Mouse (Mus musculus): ENCODE data around the gene Unc13d.
"Not testable (repeated sequence)": the region's sequence is repeated elsewhere in the genome, so short reads cannot be mapped to it uniquely, and the experiment has no call there.

The Unc13d gene

GRCm38 (mm10) chr11:116077446-116078204, at the start of gene Unc13d:
TSS of gene Unc13d (minus strand) at chr11:116077961.
- no peak for DNase-seq (ENCODE audit: low spot score in 2 of 2)

GRCm38 (mm10) chr11:116126261-116126660, 48.5 kb upstream of the Unc13d start:
- DNase-seq (ENCODE audit: low spot score in 2 of 2), result no peak

GRCm38 (mm10) chr11:116121731-116122245, 44.0 kb upstream of the Unc13d start:
- DNase-seq (ENCODE audit: low spot score in 2 of 2), result not testable (repeated sequence)

- DNase-seq (ENCODE audit: low spot score in 2 of 2), result no peak
Measured at GRCm38 (mm10) chr11:116117819-116118218, 40.1 kb upstream of the Unc13d start.

GRCm38 (mm10) chr11:116117241-116117640, 39.5 kb upstream of the Unc13d start:
- DNase-seq (ENCODE audit: low spot score in 2 of 2), result no peak

GRCm38 (mm10) chr11:116111611-116112203, 33.9 kb upstream of the Unc13d start:
- no peak for DNase-seq (ENCODE audit: low spot score in 2 of 2)

- DNase-seq (ENCODE audit: low spot score in 2 of 2), result no peak
Measured at GRCm38 (mm10) chr11:116111067-116111466, 33.3 kb upstream of the Unc13d start.

GRCm38 (mm10) chr11:116110540-116110939, 32.8 kb upstream of the Unc13d start:
- no peak for DNase-seq (ENCODE audit: low spot score in 2 of 2)

GRCm38 (mm10) chr11:116110131-116110530, 32.4 kb upstream of the Unc13d start:
- DNase-seq (ENCODE audit: low spot score in 2 of 2), result no peak

GRCm38 (mm10) chr11:116109441-116110081, 31.8 kb upstream of the Unc13d start:
- DNase-seq (ENCODE audit: low spot score in 2 of 2), result no peak

- no peak for DNase-seq (ENCODE audit: low spot score in 2 of 2)
Measured at GRCm38 (mm10) chr11:116108464-116109137, 30.8 kb upstream of the Unc13d start.

- no peak for DNase-seq (ENCODE audit: low spot score in 2 of 2)
Measured at GRCm38 (mm10) chr11:116107777-116108285, 30.1 kb upstream of the Unc13d start.

GRCm38 (mm10) chr11:116106963-116107776, 29.4 kb upstream of the Unc13d start:
- DNase-seq (ENCODE audit: low spot score in 2 of 2), result no peak

- no peak for DNase-seq (ENCODE audit: low spot score in 2 of 2)
Measured at GRCm38 (mm10) chr11:116106154-116106962, 28.6 kb upstream of the Unc13d start.

- DNase-seq (ENCODE audit: low spot score in 2 of 2), result no peak
Measured at GRCm38 (mm10) chr11:116105065-116105464, 27.3 kb upstream of the Unc13d start.

- DNase-seq (ENCODE audit: low spot score in 2 of 2), result no peak
Measured at GRCm38 (mm10) chr11:116104006-116104646, 26.4 kb upstream of the Unc13d start.

- no peak for DNase-seq (ENCODE audit: low spot score in 2 of 2)
Measured at GRCm38 (mm10) chr11:116103572-116103971, 25.8 kb upstream of the Unc13d start.

- DNase-seq (ENCODE audit: low spot score in 2 of 2), result no peak
Measured at GRCm38 (mm10) chr11:116102472-116102871, 24.7 kb upstream of the Unc13d start.

GRCm38 (mm10) chr11:116101931-116102381, 24.2 kb upstream of the Unc13d start:
- no peak for DNase-seq (ENCODE audit: low spot score in 2 of 2)
